Mouse (Mus musculus) ES-Bruce4 (cell line): Measurements from ENCODE around the gene Henmt1.

Experiments
- CTCF ChIP-seq: IDR thresholded peaks from one replicate; pipeline ENCODE4 v1.8.1; 2011; ENCODE audit warnings: low read depth, low read length
- POLR2A ChIP-seq: IDR thresholded peaks from one replicate; pipeline ENCODE4 v1.8.1; 2011; ENCODE audit warnings: low read length; ENCODE audit not compliant: insufficient read depth

- TF ChIP-seq POLR2A (no peak), CTCF (no peak)
Observed at GRCm38 (mm10) chr3:108921822-108922221, 17.9 kb upstream of the Henmt1 start.
